Mouse (Mus musculus) heart, postnatal 25 days (tissue): Measurements from ENCODE around the gene Eif4b. TPM values are rescaled to one million over a fixed set of nuclear protein-coding genes. Genes with fewer than 3 reads are reported as not detected.

ENCODE experiments used
- DNase-seq: peaks from one replicate; pipeline ENCODE4 v3.0.0; 2022; ENCODE audit warnings: low spot score
- intact Hi-C: fragments of 180-260 bp; cut with DNase I; formaldehyde crosslinking; loops from one replicate; pipeline ENCODE4 v1.15.1; 2025
- total RNA-seq, 2 experiments: library from RNA; stranded (reverse); gene quantifications; 2 replicates each; pipeline ENCODE4 v1.2.3; 2021

Eif4b gene
- total RNA-seq, 2 experiments from 2014 or later, result 131 to 144 TPM

- intact Hi-C loops, result no loop called here
- DNase-seq, result peak; percentile 68
These were observed 69.6 kb downstream of the Eif4b start for GRCm38 (mm10) chr15:102142914-102143912.

- intact Hi-C loops, result no loop called here
- DNase-seq, result no peak
These were observed 70.7 kb downstream of the Eif4b start, which contains the start of gene Igfbp6 for GRCm38 (mm10) chr15:102144274-102144711. TSS of gene Igfbp6 (plus strand) at chr15:102144362.

- intact Hi-C loops, result no loop called here
- no peak for DNase-seq
These were observed 71.2 kb downstream of the Eif4b start for GRCm38 (mm10) chr15:102144726-102145125.

GRCm38 (mm10) chr15:102145330-102145729, 71.8 kb downstream of the Eif4b start:
- intact Hi-C loops, result no loop called here
- DNase-seq, result no peak

- intact Hi-C loops, result loop anchor here (1.0 to 2.0 kb wide), 2 partner anchors 29 to 38 kb away; no protein-coding TSS in a partner anchor
- DNase-seq, result no peak
These were observed 72.5 kb downstream of the Eif4b start for GRCm38 (mm10) chr15:102146089-102146488.

Other genes starting within 250 kb of the Eif4b start
- gene Krt1, start 223.0 kb upstream of the Eif4b start, total RNA-seq, result not detected
- gene Krt77, start 204.1 kb upstream of the Eif4b start, total RNA-seq, result not detected
- not detected for gene Krt76, start 180.9 kb upstream of the Eif4b start, total RNA-seq
- gene Krt4, start 149.0 kb upstream of the Eif4b start, total RNA-seq, result not detected
- gene Krt79, start 133.4 kb upstream of the Eif4b start, total RNA-seq, result not detected
- not detected for gene Krt78, start 119.5 kb upstream of the Eif4b start, total RNA-seq
- gene Krt8, start 69.3 kb upstream of the Eif4b start, total RNA-seq, result 1 to 10 TPM; 2.5 to 2.7 TPM
- 1 to 10 TPM; 3.7 to 4.9 TPM for gene Krt18, start 45.6 kb upstream of the Eif4b start, total RNA-seq
- 100 to 1,000 TPM in 1 of 2 experiments, 10 to 100 TPM in 1; 98.6 to 118 TPM for gene Tns2, start 26.6 kb downstream of the Eif4b start, total RNA-seq
- gene Spryd3, start 62.5 kb downstream of the Eif4b start, total RNA-seq, result 10 to 100 TPM; 13.2 to 15.1 TPM
- 10 to 100 TPM; 38.3 to 43.6 TPM for gene Igfbp6, start 70.6 kb downstream of the Eif4b start, total RNA-seq
- under 1 TPM in 1 of 2 experiments, not detected in 1; 0.11 TPM for gene Soat2, start 76.8 kb downstream of the Eif4b start, total RNA-seq
- gene Zfp740, start 129.5 kb downstream of the Eif4b start, total RNA-seq, result 10 to 100 TPM; 34.0 to 35.2 TPM
- gene Csad, start 131.0 kb downstream of the Eif4b start, total RNA-seq, result 10 to 100 TPM; 15.7 to 16.3 TPM
- gene Itgb7, start 158.2 kb downstream of the Eif4b start, total RNA-seq, result 1 to 10 TPM; 1.3 TPM
- 10 to 100 TPM; 17.0 to 20.8 TPM for gene Rarg, start 183.7 kb downstream of the Eif4b start, total RNA-seq
- not detected for gene Gm9918, start 196.8 kb downstream of the Eif4b start, total RNA-seq
- 10 to 100 TPM; 15.5 to 18.5 TPM for gene Mfsd5, start 205.7 kb downstream of the Eif4b start, total RNA-seq
- gene Espl1, start 222.5 kb downstream of the Eif4b start, total RNA-seq, result 1 to 10 TPM in 1 of 2 experiments, under 1 TPM in 1; 0.65 to 1.9 TPM